ENCODE assay signal across 7 mouse cellular contexts in the genomic region with DNA sequence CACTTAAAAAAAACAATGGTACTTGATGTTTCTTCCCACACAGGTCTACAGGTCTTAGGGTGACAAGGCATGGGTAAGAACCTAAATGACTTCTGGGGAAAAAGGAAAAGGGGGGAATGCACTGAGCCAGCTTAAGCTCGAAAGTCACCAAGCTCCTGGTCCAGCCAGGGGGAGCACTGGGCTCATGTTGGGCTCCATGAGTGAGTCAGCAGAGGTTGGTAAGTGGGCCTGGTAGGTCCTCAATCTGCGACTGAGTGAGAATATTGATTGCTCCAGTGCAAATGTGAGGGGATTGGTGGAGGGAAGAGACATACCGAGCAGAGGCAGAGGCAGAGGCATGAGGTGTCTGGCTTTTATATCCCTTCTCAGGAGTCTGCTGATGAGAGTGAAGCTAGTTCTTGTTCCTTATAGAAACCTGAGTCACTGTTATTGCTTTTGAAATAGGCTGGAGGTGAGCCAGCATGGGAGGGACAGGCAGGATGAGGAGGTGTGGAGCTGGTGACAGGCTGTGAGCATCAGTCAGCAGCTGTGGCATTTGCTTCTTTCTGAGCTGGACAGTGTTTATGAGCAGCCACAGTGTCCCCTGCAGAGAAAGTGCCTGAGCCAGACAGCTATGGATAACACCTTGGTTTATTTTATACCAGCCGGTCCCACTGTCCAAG.
DNase-seq lines count a peak whose midpoint lies in the region; ATAC-seq and TF ChIP-seq lines count a peak whose summit lies in the region.

No protein-coding gene starts in this region.

- H3K4me2 ChIP-seq in kidney, postnatal 0 days (ENCODE audit: low read length), result no peak overlapping the region
- no peak overlapping the region for H3K4me2 ChIP-seq in liver, embryonic 13.5 days

- TF ChIP-seq CTCF in kidney, postnatal 0 days (IDR thresholded peaks at IDR 0.05; ENCODE audit: low read depth), result 0 out of 2 replicates have a peak, but pooled peaks have one; percentile 13

- H3K4me3 ChIP-seq in kidney, postnatal 0 days (replicated peaks; ENCODE audit: low read depth, low read length), result no peak overlapping the region
- no peak overlapping the region for H3K4me3 ChIP-seq in liver, embryonic 13.5 days (replicated peaks)
- H3K4me3 ChIP-seq in forebrain, embryonic 10.5 days, result no peak overlapping the region

- no peak for DNase-seq in kidney, postnatal 0 days (ENCODE audit: low spot score)
- no peak for DNase-seq in kidney, adult 11 months
- DNase-seq in adipocyte (ENCODE audit: low spot score), result peak; percentile 40
- peak; percentile 62 to 73 for DNase-seq in frontal cortex, adult 2 months (ENCODE audit: extremely low spot score in 1 of 2, low spot score in 1 of 2)
- DNase-seq in liver, embryonic 13.5 days, result no peak
- peak; percentile 42 for DNase-seq in urinary bladder, postnatal 25 days (ENCODE audit: low spot score)
- no peak for DNase-seq in forebrain, embryonic 10.5 days (ENCODE audit: extremely low spot score, low spot score)

- H3K4me1 ChIP-seq in kidney, postnatal 0 days (replicated peaks; ENCODE audit: insufficient read depth, low read length), result no peaks in the 10 kb centered on the region
- no peaks in the 10 kb centered on the region for H3K4me1 ChIP-seq in liver, embryonic 13.5 days (replicated peaks)
- no peaks in the 10 kb centered on the region for H3K4me1 ChIP-seq in forebrain, embryonic 10.5 days

- H3K27me3 ChIP-seq in kidney, postnatal 0 days (ENCODE audit: insufficient read depth, low read length), result no peaks in the 10 kb centered on the region
- H3K27me3 ChIP-seq in liver, embryonic 13.5 days, result no peaks in the 10 kb centered on the region
- H3K27me3 ChIP-seq in forebrain, embryonic 10.5 days (ENCODE audit: poor library complexity, severe bottlenecking), result no peaks in the 10 kb centered on the region

- no peaks in the 10 kb centered on the region for H3K9me3 ChIP-seq in kidney, postnatal 0 days (replicated peaks; ENCODE audit: low read length)
- no peaks in the 10 kb centered on the region for H3K9me3 ChIP-seq in liver, embryonic 13.5 days (replicated peaks)
- no peaks in the 10 kb centered on the region for H3K9me3 ChIP-seq in forebrain, embryonic 10.5 days

- H3K9ac ChIP-seq in kidney, postnatal 0 days (ENCODE audit: low read depth, low read length), result no peak overlapping the region
- no peak overlapping the region for H3K9ac ChIP-seq in liver, embryonic 13.5 days

- ATAC-seq in kidney, postnatal 0 days (replicated peaks; ENCODE audit: low FRiP score, low read depth), result no peak
- peak; percentile 65 for ATAC-seq in liver, embryonic 13.5 days (ENCODE audit: low read depth)

- 49% methylated on average over 4 of the region's 4 CpGs for WGBS in kidney, postnatal 0 days
- 56% methylated on average over 4 of the region's 4 CpGs for WGBS in liver, embryonic 13.5 days (ENCODE audit: insufficient replicate concordance)
- 70% methylated on average over 4 of the region's 4 CpGs for WGBS in forebrain, embryonic 10.5 days

- H3K36me3 ChIP-seq in kidney, postnatal 0 days (ENCODE audit: insufficient read depth, low read length), result no peaks in the 10 kb centered on the region
- no peaks in the 10 kb centered on the region for H3K36me3 ChIP-seq in liver, embryonic 13.5 days
- H3K36me3 ChIP-seq in forebrain, embryonic 10.5 days (replicated peaks), result no peaks in the 10 kb centered on the region

- H3K27ac ChIP-seq in kidney, postnatal 0 days, result no peak overlapping the region
- H3K27ac ChIP-seq in liver, embryonic 13.5 days, result no peak overlapping the region; the same call in 1 of the 2 replicates
- no peak overlapping the region for H3K27ac ChIP-seq in forebrain, embryonic 10.5 days

Comparison
In these comparisons a context has a peak if more than half of its experiments do, and no peak if none do; other contexts are left out.
1. DNase-seq: peak in adipocyte (single experiment), frontal cortex, adult 2 months (2 of 2) and urinary bladder, postnatal 25 days (single experiment); none in kidney, postnatal 0 days (single experiment), kidney, adult 11 months (single experiment), liver, embryonic 13.5 days (single experiment) and forebrain, embryonic 10.5 days (single experiment).